Mouse (Mus musculus): ENCODE measurements at regions not wholly inside any gene's neighbourhood (a gene's known extent, or its start where the extent isn't known, plus 50 kb on each side); places are given as distances from the start of the nearest gene placed in this dataset.

DNA sequence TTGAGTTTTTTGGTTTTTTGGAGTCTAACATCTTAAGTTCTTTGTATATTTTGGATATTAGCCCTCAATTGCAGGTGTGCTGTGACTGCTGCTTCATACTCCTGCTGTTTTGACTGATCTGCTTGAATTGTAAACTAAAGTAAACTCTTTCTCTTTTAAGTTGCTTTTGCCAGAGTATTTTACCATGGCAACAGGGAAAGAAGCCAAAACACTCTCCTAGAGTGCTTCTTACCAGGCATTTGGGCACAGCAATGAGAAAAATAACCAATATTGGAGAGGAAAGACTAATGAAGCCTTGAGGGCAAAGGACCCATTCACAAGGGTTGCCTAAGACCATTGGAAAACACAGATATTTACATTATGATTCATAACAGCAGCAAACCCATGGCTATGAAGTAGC lies 437.3 kb downstream of the Wdr11 start:
- in situ Hi-C loops (cut with MseI, MboI), result no loop called here

- in situ Hi-C loops (cut with MseI, MboI), result no loop called here
Measured at GRCm38 (mm10) chr7:130030711-130031110, 439.0 kb downstream of the Wdr11 start.

- in situ Hi-C loops (cut with MseI, MboI), result no loop called here
Measured at GRCm38 (mm10) chr7:130036235-130036634, 444.6 kb downstream of the Wdr11 start.

GRCm38 (mm10) chr7:130036845-130037572 lies 445.3 kb downstream of the Wdr11 start:
- in situ Hi-C loops (cut with MseI, MboI), result no loop called here

DNA sequence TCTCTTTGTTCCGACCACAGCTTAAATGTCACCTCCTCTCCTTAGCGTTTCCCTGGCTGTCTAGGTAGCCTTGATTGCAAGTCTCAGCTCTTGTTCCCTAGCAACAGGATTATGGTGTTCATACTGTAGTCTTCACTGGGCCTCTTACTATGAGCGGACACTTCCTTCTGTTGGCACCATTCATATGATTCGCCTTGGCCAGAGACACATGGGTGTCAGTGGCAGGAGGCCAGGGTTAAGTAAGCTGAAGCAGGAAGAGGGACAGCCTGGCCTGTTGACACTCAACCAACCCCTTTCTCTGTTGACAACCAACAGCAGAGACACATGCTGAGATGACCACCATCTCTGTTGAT lies 445.9 kb downstream of the Wdr11 start:
- in situ Hi-C loops (cut with MseI, MboI), result no loop called here

- in situ Hi-C loops (cut with MseI, MboI), result no loop called here
Measured at GRCm38 (mm10) chr7:130040596-130040995, 448.9 kb downstream of the Wdr11 start.

DNA sequence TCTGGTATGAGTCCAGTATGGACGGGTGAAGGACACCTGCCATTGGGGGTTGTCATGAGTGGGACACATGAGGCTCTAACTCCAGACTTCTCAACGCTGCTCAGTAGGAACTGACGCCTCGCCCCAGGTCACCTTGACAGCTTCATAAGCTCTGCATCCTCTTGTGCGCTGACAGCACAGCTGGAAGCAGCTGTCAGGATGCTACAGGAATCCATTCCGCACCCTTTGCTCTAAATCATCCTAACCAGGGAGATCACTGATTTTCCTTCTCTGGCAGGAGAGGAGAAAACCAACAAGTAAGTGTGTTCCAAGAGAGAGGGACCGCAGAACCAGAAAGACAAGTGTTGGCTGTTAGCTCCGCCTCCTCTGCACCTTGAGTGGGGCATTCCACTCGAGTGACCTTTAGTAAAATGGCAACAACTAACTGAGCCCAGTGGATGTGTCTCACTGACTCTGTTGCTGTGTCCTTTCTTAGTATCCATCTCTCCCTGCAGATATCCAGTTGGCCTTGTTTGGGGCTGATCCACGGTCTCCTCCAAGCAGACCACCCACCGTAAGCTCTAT lies 449.8 kb downstream of the Wdr11 start:
- in situ Hi-C loops (cut with MseI, MboI), result no loop called here

DNA sequence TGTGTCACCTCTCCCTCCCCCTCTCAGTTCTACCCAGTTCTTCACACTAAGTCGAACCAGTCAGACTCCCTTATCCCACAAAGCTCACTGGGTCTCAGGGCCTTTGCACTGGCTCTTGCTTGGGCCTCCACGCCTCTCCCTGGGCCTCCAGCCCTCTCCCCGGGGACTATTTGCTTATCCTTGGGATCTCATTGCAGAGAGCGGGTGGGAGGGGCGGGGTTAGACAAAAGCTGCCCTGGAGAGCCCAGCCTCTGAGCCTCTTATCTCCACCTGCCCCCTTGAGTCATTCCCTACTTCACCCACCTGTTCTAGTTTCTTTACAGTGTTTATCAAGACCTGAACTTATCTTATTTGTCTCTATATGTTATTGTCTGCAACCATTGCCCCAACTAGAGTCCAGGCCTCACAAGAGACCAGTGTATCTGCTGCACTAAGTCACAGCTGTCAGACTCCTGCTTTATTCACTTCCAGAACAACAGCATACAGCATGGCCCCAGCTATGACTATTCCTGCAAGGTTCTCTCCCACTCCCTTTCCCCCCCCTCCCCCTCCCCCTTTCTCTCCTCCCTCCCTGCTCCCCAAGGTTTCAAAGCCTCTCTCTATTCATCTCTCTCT lies 450.7 kb downstream of the Wdr11 start:
- in situ Hi-C loops (cut with MseI, MboI), result no loop called here

- in situ Hi-C loops (cut with MseI, MboI), result no loop called here
Measured at GRCm38 (mm10) chr7:130043397-130044234, 452.0 kb downstream of the Wdr11 start.

GRCm38 (mm10) chr7:130044235-130044553 lies 452.5 kb downstream of the Wdr11 start:
- in situ Hi-C loops (cut with MseI, MboI), result no loop called here

DNA sequence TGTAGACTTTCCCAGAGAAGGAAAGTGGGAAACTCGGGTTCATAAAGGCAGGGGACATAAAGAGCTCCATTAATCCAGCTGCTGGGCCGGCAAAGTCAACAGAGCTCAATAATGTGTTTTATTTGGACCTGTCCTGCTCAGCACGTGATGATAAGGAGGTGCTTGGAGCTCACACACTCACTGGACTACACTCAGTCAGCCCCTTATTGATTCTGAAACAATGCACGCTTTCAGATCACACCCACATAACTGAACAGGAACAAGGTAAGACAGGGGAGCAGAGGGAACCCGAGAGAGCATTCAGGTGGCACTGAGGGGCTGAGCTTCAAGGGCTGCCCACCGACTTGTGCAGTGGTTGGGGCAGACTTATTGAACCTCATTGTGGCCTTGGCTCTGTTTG lies 452.9 kb downstream of the Wdr11 start:
- in situ Hi-C loops (cut with MseI, MboI), result no loop called here

DNA sequence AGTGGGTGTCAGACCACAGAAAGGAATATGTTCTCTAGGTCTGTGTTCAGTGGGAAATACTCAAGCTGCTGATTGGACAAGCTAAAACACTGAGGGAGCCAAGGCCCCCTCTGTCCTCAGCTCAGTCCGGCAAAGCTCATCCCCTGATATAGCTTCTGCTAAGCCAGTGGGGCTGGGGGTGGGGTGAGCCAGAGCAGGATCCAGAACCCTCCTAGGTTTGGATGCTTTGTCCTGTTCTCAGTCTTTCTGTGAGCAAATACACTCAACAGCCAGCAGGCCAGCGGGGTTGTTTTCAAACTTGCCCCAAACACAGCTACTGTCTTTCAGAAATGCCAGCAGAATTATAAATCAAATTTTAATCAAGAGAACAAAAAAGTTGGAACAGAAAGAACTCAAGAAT lies 454.4 kb downstream of the Wdr11 start:
- in situ Hi-C loops (cut with MseI, MboI), result no loop called here

- in situ Hi-C loops (cut with MseI, MboI), result no loop called here
Measured at GRCm38 (mm10) chr7:130047293-130048034, 455.8 kb downstream of the Wdr11 start.

- in situ Hi-C loops (cut with MseI, MboI), result no loop called here
Measured at GRCm38 (mm10) chr7:130048106-130048772, 456.6 kb downstream of the Wdr11 start.

DNA sequence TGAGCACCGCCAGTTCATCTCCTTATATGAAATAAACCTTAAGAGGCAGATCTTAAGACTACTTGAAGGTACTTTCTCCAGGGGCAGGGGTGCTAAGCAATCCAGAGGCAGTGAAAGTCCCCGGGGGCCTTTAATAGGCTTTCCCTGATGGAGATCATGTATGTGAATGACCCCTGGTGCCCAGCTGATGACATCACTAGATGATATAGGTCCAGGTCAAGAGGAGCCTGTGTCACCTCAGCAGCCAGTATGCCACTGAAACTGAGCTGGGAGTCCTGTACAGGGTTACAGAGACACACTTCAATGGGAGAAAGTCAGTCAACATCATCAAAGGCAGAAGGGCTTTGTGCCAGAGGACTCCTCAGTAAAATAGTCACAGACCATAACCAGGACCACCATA lies 457.8 kb downstream of the Wdr11 start:
- in situ Hi-C loops (cut with MseI, MboI), result no loop called here

DNA sequence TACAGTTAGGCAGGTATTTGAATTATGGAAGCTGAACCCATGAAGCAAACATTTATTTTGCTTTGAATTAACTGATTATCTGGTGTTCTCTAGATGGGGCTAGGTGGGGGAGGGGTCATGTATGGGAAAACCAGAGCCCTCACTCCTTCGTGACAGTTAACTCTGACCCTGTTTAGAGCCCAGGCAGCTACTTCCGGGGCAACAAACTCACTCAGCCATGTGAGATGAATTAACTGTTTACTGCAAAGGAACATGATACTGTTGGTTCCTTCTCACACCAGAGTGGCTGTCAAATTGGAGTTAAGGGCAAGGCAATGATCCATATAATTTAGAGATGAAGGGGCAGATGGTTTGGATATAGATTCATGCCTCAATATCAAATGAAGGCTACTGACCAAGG lies 458.5 kb downstream of the Wdr11 start:
- in situ Hi-C loops (cut with MseI, MboI), result no loop called here

GRCm38 (mm10) chr7:130052376-130052775 lies 460.7 kb downstream of the Wdr11 start:
- in situ Hi-C loops (cut with MseI, MboI), result no loop called here

DNA sequence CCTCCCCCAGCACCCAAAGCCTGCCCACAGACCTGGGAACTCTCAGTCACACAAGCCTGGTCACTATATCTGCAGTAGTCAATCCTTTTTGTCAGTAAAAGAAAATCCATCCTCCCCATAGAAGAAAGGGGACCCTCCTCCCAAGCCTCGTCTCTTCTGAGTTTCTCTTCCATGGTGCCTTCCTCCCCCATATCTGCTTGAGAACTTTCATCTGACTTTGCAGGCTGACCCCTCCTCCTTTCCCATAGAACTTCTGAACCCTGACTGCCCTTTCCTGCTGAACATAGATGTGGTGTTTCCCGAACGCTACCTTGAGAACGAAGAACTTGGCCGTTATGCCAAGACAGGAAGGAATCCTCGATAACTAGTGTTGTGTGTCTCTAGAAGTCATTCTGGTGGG lies 462.5 kb downstream of the Ate1 start:
- in situ Hi-C loops (cut with MseI, MboI), result no loop called here

- in situ Hi-C loops (cut with MseI, MboI), result no loop called here
Measured at GRCm38 (mm10) chr7:130058267-130058666, 461.9 kb downstream of the Ate1 start.

GRCm38 (mm10) chr7:130059684-130060607 lies 460.2 kb downstream of the Ate1 start:
- in situ Hi-C loops (cut with MseI, MboI), result no loop called here
